Mouse (Mus musculus): Measurements from ENCODE around the gene Zfp664. TPM values are rescaled to one million over a fixed set of nuclear protein-coding genes. Genes with fewer than 3 reads are reported as not detected.

The Zfp664 gene
- total RNA-seq, 1 experiment from 2014 or later: 25.4 TPM

GRCm38 (mm10) chr5:124912946-124913933, 50.7 kb downstream of the Zfp664 start:
- no peak for ATAC-seq (ENCODE audit: extremely low read depth, insufficient number of reproducible peaks, low FRiP score, poor library complexity, severe bottlenecking)

- ATAC-seq (ENCODE audit: extremely low read depth, insufficient number of reproducible peaks, low FRiP score, poor library complexity, severe bottlenecking): no peak
These were observed 57.3 kb downstream of the Zfp664 start for GRCm38 (mm10) chr5:124919798-124920197.

- no peak for ATAC-seq (ENCODE audit: extremely low read depth, insufficient number of reproducible peaks, low FRiP score, poor library complexity, severe bottlenecking)
These were observed 58.9 kb downstream of the Zfp664 start for GRCm38 (mm10) chr5:124921410-124921809.

GRCm38 (mm10) chr5:124922356-124923352, 60.2 kb downstream of the Zfp664 start:
- ATAC-seq (ENCODE audit: extremely low read depth, insufficient number of reproducible peaks, low FRiP score, poor library complexity, severe bottlenecking): no peak

GRCm38 (mm10) chr5:124929425-124930054, 67.0 kb downstream of the Zfp664 start:
- no peak for ATAC-seq (ENCODE audit: extremely low read depth, insufficient number of reproducible peaks, low FRiP score, poor library complexity, severe bottlenecking)

- no peak for ATAC-seq (ENCODE audit: extremely low read depth, insufficient number of reproducible peaks, low FRiP score, poor library complexity, severe bottlenecking)
These were observed 67.6 kb downstream of the Zfp664 start for GRCm38 (mm10) chr5:124930055-124930439.

- no peak for ATAC-seq (ENCODE audit: extremely low read depth, insufficient number of reproducible peaks, low FRiP score, poor library complexity, severe bottlenecking)
These were observed 68.1 kb downstream of the Zfp664 start for GRCm38 (mm10) chr5:124930603-124931002.

- ATAC-seq (ENCODE audit: extremely low read depth, insufficient number of reproducible peaks, low FRiP score, poor library complexity, severe bottlenecking): no peak
These were observed 68.6 kb downstream of the Zfp664 start for GRCm38 (mm10) chr5:124931076-124931475.

- no peak for ATAC-seq (ENCODE audit: extremely low read depth, insufficient number of reproducible peaks, low FRiP score, poor library complexity, severe bottlenecking)
These were observed 72.1 kb downstream of the Zfp664 start for GRCm38 (mm10) chr5:124934558-124934957.

GRCm38 (mm10) chr5:124943181-124943792, 80.8 kb downstream of the Zfp664 start:
- 0 out of 2 replicates have a peak, but pooled peaks have one; percentile 6 for ATAC-seq (ENCODE audit: extremely low read depth, insufficient number of reproducible peaks, low FRiP score, poor library complexity, severe bottlenecking)

- peak; percentile 54; the same call in 1 of the 2 replicates for ATAC-seq (ENCODE audit: extremely low read depth, insufficient number of reproducible peaks, low FRiP score, poor library complexity, severe bottlenecking)
These were observed 81.4 kb downstream of the Zfp664 start for GRCm38 (mm10) chr5:124943793-124944383.

- ATAC-seq (ENCODE audit: extremely low read depth, insufficient number of reproducible peaks, low FRiP score, poor library complexity, severe bottlenecking): no peak
These were observed 81.9 kb downstream of the Zfp664 start for GRCm38 (mm10) chr5:124944384-124944783.

- no peak for ATAC-seq (ENCODE audit: extremely low read depth, insufficient number of reproducible peaks, low FRiP score, poor library complexity, severe bottlenecking)
These were observed 82.6 kb downstream of the Zfp664 start for GRCm38 (mm10) chr5:124945046-124945445.

- no peak for ATAC-seq (ENCODE audit: extremely low read depth, insufficient number of reproducible peaks, low FRiP score, poor library complexity, severe bottlenecking)
These were observed 88.3 kb downstream of the Zfp664 start for GRCm38 (mm10) chr5:124950623-124951278.

GRCm38 (mm10) chr5:124951333-124951732, 88.8 kb downstream of the Zfp664 start:
- no peak for ATAC-seq (ENCODE audit: extremely low read depth, insufficient number of reproducible peaks, low FRiP score, poor library complexity, severe bottlenecking)
